Mouse (Mus musculus) CH12.LX (cell line): ENCODE data around the gene Klc1. TPM values are rescaled to one million over a fixed set of nuclear protein-coding genes. Genes with fewer than 3 reads are reported as not detected.

ENCODE experiments used
- DNase-seq: peaks from one replicate; pipeline ENCODE4 v3.0.0-alpha.2; 2013; ENCODE audit errors: extremely low read depth
- H3K27ac ChIP-seq: 2 replicates; pipeline ENCODE4 v1.5.1; 2012; ENCODE audit warnings: low read depth, mild to moderate bottlenecking, control low read depth, moderate library complexity; ENCODE audit not compliant: insufficient read depth
- H3K27me3 ChIP-seq: replicated peaks from 2 replicates; pipeline ENCODE3; 2012; ENCODE audit warnings: inconsistent platforms
- H3K36me3 ChIP-seq, 2 experiments: replicated peaks in 1 of 2; 2 replicates each; pipeline versions ENCODE3 to v1.6.1; 2012; ENCODE audit warnings: inconsistent platforms in 1 of 2, low read length in 1 of 2, mild to moderate bottlenecking in 1 of 2, mixed read lengths in 1 of 2, moderate library complexity in 1 of 2; ENCODE audit not compliant: control insufficient read depth in 1 of 2, insufficient read depth in 1 of 2
- H3K4me1 ChIP-seq, 2 experiments: 2 replicates each; pipeline ENCODE4 v1.6.1; 2012; ENCODE audit warnings: inconsistent platforms in 1 of 2, moderate library complexity in 1 of 2; ENCODE audit not compliant: insufficient read depth in 2 of 2, control insufficient read depth in 1 of 2
- H3K4me2 ChIP-seq: 2 replicates; pipeline ENCODE4 v1.6.1; 2012; ENCODE audit warnings: low read depth, mild to moderate bottlenecking, control low read depth; ENCODE audit not compliant: poor library complexity, insufficient read depth, severe bottlenecking
- H3K4me3 ChIP-seq, 3 experiments: fragments of 150-350 bp in 1 of 3; sonication (generic) in 1 of 3; replicated peaks in 1 of 3; 2 replicates each; pipeline versions ENCODE3 to v1.5.1; 2011 to 2012; ENCODE audit warnings: low read depth in 2 of 3, low read length in 2 of 3, mild to moderate bottlenecking in 2 of 3, moderate library complexity in 2 of 3, control low read depth in 1 of 3, improper control_type of control experiment in 1 of 3, inconsistent platforms in 1 of 3, mixed read lengths in 1 of 3; ENCODE audit not compliant: poor library complexity in 1 of 3
- H3K79me2 ChIP-seq: replicated peaks from 2 replicates; pipeline ENCODE4 v1.6.1; 2012; ENCODE audit warnings: mild to moderate bottlenecking, moderate library complexity; ENCODE audit not compliant: control insufficient read depth, poor library complexity, insufficient read depth, severe bottlenecking; ENCODE audit errors: extremely low read depth
- H3K9ac ChIP-seq: 2 replicates; pipeline ENCODE4 v1.6.1; 2012; ENCODE audit warnings: low read depth, mild to moderate bottlenecking, control low read depth, moderate library complexity; ENCODE audit not compliant: insufficient read depth
- H3K9me3 ChIP-seq: replicated peaks from 2 replicates; pipeline ENCODE3; 2012; ENCODE audit warnings: low read length, inconsistent platforms, mixed read lengths
- CHD1 ChIP-seq: IDR thresholded peaks from 2 replicates; pipeline ENCODE4 v1.6.1; 2012; ENCODE audit warnings: low read depth, low read length, improper control_type of control experiment, inconsistent platforms
- CTCF ChIP-seq, 2 experiments: IDR thresholded peaks in 1 of 2; conservative IDR thresholded peaks in 1 of 2; 2 replicates each; pipeline ENCODE4 v1.5.1; 2011 to 2012; ENCODE audit warnings: low read depth in 2 of 2, low read length in 2 of 2, improper control_type of control experiment in 1 of 2, inconsistent platforms in 1 of 2, mild to moderate bottlenecking in 1 of 2, moderate library complexity in 1 of 2
- EP300 ChIP-seq: IDR thresholded peaks from 2 replicates; pipeline ENCODE4 v1.6.1; 2011; ENCODE audit warnings: low read length, improper control_type of control experiment
- ETS1 ChIP-seq: conservative IDR thresholded peaks from 2 replicates; pipeline ENCODE4 v1.6.1; 2012; ENCODE audit warnings: low read depth, mild to moderate bottlenecking, inconsistent platforms, low read length, improper control_type of control experiment, moderate library complexity
- GABPA ChIP-seq: IDR thresholded peaks from 2 replicates; pipeline ENCODE4 v1.6.1; 2012; ENCODE audit warnings: low read depth, low read length, improper control_type of control experiment, inconsistent platforms; ENCODE audit not compliant: insufficient replicate concordance
- HCFC1 ChIP-seq: IDR thresholded peaks from 2 replicates; pipeline ENCODE4 v1.6.1; 2012; ENCODE audit warnings: low read depth, mild to moderate bottlenecking, inconsistent platforms, low read length, improper control_type of control experiment
- JUN ChIP-seq: IDR thresholded peaks from 2 replicates; pipeline ENCODE4 v1.6.1; 2011; ENCODE audit warnings: low read depth, mild to moderate bottlenecking, low read length, improper control_type of control experiment, moderate library complexity; ENCODE audit not compliant: insufficient read depth
- KAT2A ChIP-seq: IDR thresholded peaks from 2 replicates; pipeline ENCODE4 v1.6.1; 2012; ENCODE audit warnings: low read length, improper control_type of control experiment, inconsistent platforms; ENCODE audit not compliant: insufficient replicate concordance
- MAZ ChIP-seq: IDR thresholded peaks from 2 replicates; pipeline ENCODE4 v1.6.1; 2012; ENCODE audit warnings: low read depth, mild to moderate bottlenecking, inconsistent platforms, low read length, improper control_type of control experiment, moderate library complexity
- MEF2A ChIP-seq: IDR thresholded peaks from 2 replicates; pipeline ENCODE4 v1.6.1; 2014; ENCODE audit warnings: low read depth, mild to moderate bottlenecking, inconsistent platforms, low read length, improper control_type of control experiment, borderline replicate concordance
- MXI1 ChIP-seq: IDR thresholded peaks from 2 replicates; pipeline ENCODE4 v1.6.1; 2011; ENCODE audit warnings: mild to moderate bottlenecking, low read depth, low read length, improper control_type of control experiment
- MYC ChIP-seq: IDR thresholded peaks from 2 replicates; pipeline ENCODE4 v1.6.1; 2011; ENCODE audit warnings: low read depth, mild to moderate bottlenecking, improper control_type of control experiment, low read length
- NRF1 ChIP-seq: IDR thresholded peaks from 2 replicates; pipeline ENCODE4 v1.6.1; 2014; ENCODE audit warnings: low read depth, mild to moderate bottlenecking, inconsistent platforms, low read length, improper control_type of control experiment, moderate library complexity
- POLR2A ChIP-seq: IDR thresholded peaks from 2 replicates; pipeline ENCODE4 v1.6.1; 2011; ENCODE audit warnings: low read depth, mild to moderate bottlenecking, improper control_type of control experiment, low read length
- POLR2AphosphoS2 ChIP-seq: IDR thresholded peaks from 2 replicates; pipeline ENCODE4 v1.6.1; 2011; ENCODE audit warnings: low read depth, low read length, improper control_type of control experiment
- RCOR1 ChIP-seq: conservative IDR thresholded peaks from 2 replicates; pipeline ENCODE4 v1.6.1; 2012; ENCODE audit warnings: low read depth, mild to moderate bottlenecking, inconsistent platforms, low read length, improper control_type of control experiment
- SIN3A ChIP-seq: IDR thresholded peaks from 2 replicates; pipeline ENCODE4 v1.6.1; 2012; ENCODE audit warnings: low read length, improper control_type of control experiment, inconsistent platforms
- TBP ChIP-seq: conservative IDR thresholded peaks from 2 replicates; pipeline ENCODE4 v1.6.1; 2011; ENCODE audit warnings: low read depth, low read length, improper control_type of control experiment
- TCF12 ChIP-seq: IDR thresholded peaks from 2 replicates; pipeline ENCODE4 v1.6.1; 2014; ENCODE audit warnings: low read depth, mild to moderate bottlenecking, inconsistent platforms, low read length, improper control_type of control experiment
- UBTF ChIP-seq: IDR thresholded peaks from 2 replicates; pipeline ENCODE4 v1.6.1; 2012; ENCODE audit warnings: low read depth, mild to moderate bottlenecking, inconsistent platforms, low read length, improper control_type of control experiment, moderate library complexity
- USF1 ChIP-seq: IDR thresholded peaks from 2 replicates; pipeline ENCODE4 v1.6.1; 2014; ENCODE audit warnings: low read depth, mild to moderate bottlenecking, inconsistent platforms, low read length, improper control_type of control experiment
- ZC3H11A ChIP-seq: IDR thresholded peaks from 2 replicates; pipeline ENCODE4 v1.6.1; 2012; ENCODE audit warnings: low read depth, mild to moderate bottlenecking, inconsistent platforms, low read length, improper control_type of control experiment
- ZMIZ1 ChIP-seq: IDR thresholded peaks from 2 replicates; pipeline ENCODE4 v1.6.1; 2012; ENCODE audit warnings: low read depth, mild to moderate bottlenecking, inconsistent platforms, low read length, improper control_type of control experiment
- dilution Hi-C: fragments of 300-500 bp; cut with MboI; formaldehyde crosslinking; loops from 2 replicates; pipeline ENCODE4 v1.14.3; 2020; ENCODE audit warnings: low sequenced_read_pairs; ENCODE audit not compliant: extremely low pct_unique_long_range_greater_than_20kb, extremely low pct_ligation_motif_present
- in situ Hi-C: fragments of 300-500 bp; cut with MboI; formaldehyde crosslinking; loops from 3 replicates; pipeline ENCODE4 v1.14.3; 2019; ENCODE audit warnings: low sequenced_read_pairs, low pct_ligation_motif_present, low pct_unique_long_range_greater_than_20kb, mixed read lengths
- polyA plus RNA-seq: library from polyadenylated mRNA; unstranded; fragments of >175 nt; gene quantifications from 2 replicates; pipeline ENCODE4 v1.2.1, GENCODE M21; 2012; ENCODE audit warnings: low read depth; ENCODE audit not compliant: insufficient read length
- total RNA-seq, 2 experiments: library from RNA; depleted of rRNA; stranded (reverse); fragments of 300-350 nt in 1 of 2; fragments of >200 nt in 1 of 2; gene quantifications; 2 replicates each; pipeline ENCODE4 v1.2.3; 2012 to 2014

Klc1 gene
- 45.2 and 55.1 TPM in 2 replicates for total RNA-seq (2012; rRNA removed)
- total RNA-seq (2014; rRNA removed): 44.4 and 45.6 TPM in 2 replicates
- 77.0 and 116 TPM in 2 replicates for polyA plus RNA-seq

DNA sequence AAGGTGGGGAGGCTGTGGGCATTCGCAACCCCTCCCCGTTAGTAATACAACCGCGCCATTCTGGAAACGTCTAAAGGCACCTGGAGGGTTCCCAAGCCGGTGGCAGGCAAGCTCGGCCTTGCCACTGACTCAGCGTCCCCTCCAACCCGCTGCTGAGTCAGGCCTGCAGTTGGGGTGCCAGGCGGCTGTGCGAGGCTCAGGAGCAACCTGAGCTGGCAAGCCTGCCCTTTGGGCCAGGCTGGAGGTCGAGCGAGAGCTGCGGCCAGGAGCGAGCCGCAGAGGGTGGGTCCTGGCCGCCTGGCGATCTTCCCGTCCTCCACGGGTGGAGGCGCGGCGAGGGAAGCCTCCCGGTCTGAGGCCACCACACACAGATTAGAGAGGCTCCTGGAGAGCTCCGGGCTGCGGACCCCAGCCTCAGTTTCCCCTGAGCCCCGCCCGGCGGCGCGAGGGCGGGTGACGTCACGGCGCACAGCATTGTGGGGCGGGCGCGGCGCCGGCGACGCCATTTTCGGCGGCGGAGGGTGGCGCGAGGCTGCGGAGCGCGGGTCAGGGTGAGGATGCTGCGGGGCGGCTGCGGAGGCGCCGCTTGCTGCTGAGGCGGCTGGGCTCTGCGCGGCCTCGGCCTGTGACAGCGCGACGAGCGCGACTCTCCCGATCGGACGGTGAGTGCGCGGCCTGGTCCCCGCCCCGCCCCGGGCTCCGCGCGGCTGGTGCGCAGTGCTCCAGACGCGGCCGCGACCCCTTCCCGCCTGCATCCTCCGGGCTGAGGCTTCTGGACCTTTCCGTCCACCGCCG, at the start of gene Klc1:
Gene Klc1, plus strand, starts transcription at position 469 of the 795 bp plus-strand sequence.
- H3K4me1 ChIP-seq: peaks cover 18 to 41% of the 10 kb centered on the region in 2 experiments
- peak within 1 kb of the TSS; percentile 22; the same call in 1 of the 2 replicates for H3K27ac ChIP-seq
- in situ Hi-C loops (no loop called here), dilution Hi-C loops (no loop called here)
- H3K27me3 ChIP-seq: peaks cover 18% of the 10 kb centered on the region
- H3K4me2 ChIP-seq: peak within 1 kb of the TSS; percentile 73
- H3K36me3 ChIP-seq: peaks cover 9 to 22% of the 10 kb centered on the region in 2 experiments
- peaks cover 25% of the 10 kb centered on the region for H3K79me2 ChIP-seq
- peak within 1 kb of the TSS; percentile 83 to 94 (median 92) for H3K4me3 ChIP-seq
- peak within 1 kb of the TSS; percentile 75 for H3K9ac ChIP-seq
- DNase-seq: no peak
- TF ChIP-seq MXI1 (peak; percentile 53; the same call in 1 of the 2 replicates), NRF1 (peak; percentile 50), ZC3H11A (no peak), ZMIZ1 (peak; percentile 73), CTCF (conservative IDR thresholded peaks at IDR 0.05 in 1 of 2, IDR thresholded peaks at IDR 0.05 in 1 of 2; ENCODE audit: low read depth in 2 of 2, low read length in 2 of 2) (no peak), MAZ (peak; percentile 42; the same call in 1 of the 2 replicates), MEF2A (no peak), HCFC1 (peak; percentile 66), POLR2A (peak; percentile 86), JUN (no peak), UBTF (peak; percentile 6; the same call in 1 of the 2 replicates), RCOR1 (no peak), ETS1 (no peak), POLR2AphosphoS2 (no peak), SIN3A (0 out of 2 replicates have a peak, but pooled peaks have one; percentile 63), TBP (no peak), MYC (no peak), EP300 (no peak), USF1 (no peak), KAT2A (0 out of 2 replicates have a peak, but pooled peaks have one; percentile 33), TCF12 (peak; percentile 63), CHD1 (no peak), GABPA (no peak)
- H3K9me3 ChIP-seq: no peaks in the 10 kb centered on the region
